Mouse (Mus musculus): ENCODE results near the gene Carmil1. TPM values are rescaled to one million over a fixed set of nuclear protein-coding genes. Genes with fewer than 3 reads are reported as not detected.
A peak's percentile ranks its signal among the peaks of the same experiment; 100 is the strongest.

The Carmil1 gene
- polyA plus RNA-seq (2016; fragmentation: Nextera tagmentation; extraction: Ambion mirVana) = 21.6 and 25.6 TPM in 2 replicates

- Histone ChIP-seq H3K27ac (replicated peaks) (peak within 1 kb of the TSS; percentile 91), H3K4me3 (peak within 1 kb of the TSS; percentile 69), H3K9me3 (no peaks in the 10 kb centered on the region), H3K4me1 (peaks cover 15% of the 10 kb centered on the region), H3K4me2 (replicated peaks) (peak within 1 kb of the TSS; percentile 96), H3K9ac (replicated peaks) (peak within 1 kb of the TSS; percentile 83), H3K36me3 (no peaks in the 10 kb centered on the region), H3K27me3 (peaks cover 24% of the 10 kb centered on the region)
- ATAC-seq (ENCODE audit: low FRiP score, low read depth) = peak; percentile 97
- WGBS = under 1% methylated on average over 86 of the region's 96 CpGs
Observed at GRCm38 (mm10) chr13:24280439-24281431, at the start of gene Carmil1. Carmil1 (minus strand) TSS chr13:24280795.

DNA sequence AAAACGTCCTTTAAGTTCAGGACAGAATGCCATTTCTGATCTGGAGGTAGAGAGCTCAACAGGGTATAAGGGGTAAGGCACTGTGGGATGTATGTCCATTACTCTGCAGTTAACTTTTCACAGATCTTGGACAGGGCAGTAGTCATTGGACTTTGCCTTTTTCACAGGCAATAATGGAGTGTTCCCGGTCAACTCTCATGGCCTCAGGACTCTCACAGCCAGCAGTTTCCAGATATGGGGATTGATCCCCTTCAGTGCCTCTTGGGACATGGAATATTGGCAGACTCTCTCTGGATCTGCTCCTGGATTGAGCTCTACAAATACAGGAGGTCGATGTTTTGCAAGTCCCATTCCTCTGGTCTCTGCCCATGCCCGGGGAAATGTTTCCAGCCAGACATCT lies 49.5 kb upstream of the Carmil1 start:
- Histone ChIP-seq H3K27ac (replicated peaks) (no peak overlapping the region), H3K36me3 (no peaks in the 10 kb centered on the region), H3K9me3 (no peaks in the 10 kb centered on the region), H3K27me3 (no peaks in the 10 kb centered on the region), H3K4me1 (no peaks in the 10 kb centered on the region), H3K4me3 (no peak overlapping the region), H3K9ac (replicated peaks) (no peak overlapping the region), H3K4me2 (replicated peaks) (no peak overlapping the region)
- ATAC-seq (ENCODE audit: low FRiP score, low read depth) = no peak
- 77% methylated on average over 4 of the region's 4 CpGs for WGBS

DNA sequence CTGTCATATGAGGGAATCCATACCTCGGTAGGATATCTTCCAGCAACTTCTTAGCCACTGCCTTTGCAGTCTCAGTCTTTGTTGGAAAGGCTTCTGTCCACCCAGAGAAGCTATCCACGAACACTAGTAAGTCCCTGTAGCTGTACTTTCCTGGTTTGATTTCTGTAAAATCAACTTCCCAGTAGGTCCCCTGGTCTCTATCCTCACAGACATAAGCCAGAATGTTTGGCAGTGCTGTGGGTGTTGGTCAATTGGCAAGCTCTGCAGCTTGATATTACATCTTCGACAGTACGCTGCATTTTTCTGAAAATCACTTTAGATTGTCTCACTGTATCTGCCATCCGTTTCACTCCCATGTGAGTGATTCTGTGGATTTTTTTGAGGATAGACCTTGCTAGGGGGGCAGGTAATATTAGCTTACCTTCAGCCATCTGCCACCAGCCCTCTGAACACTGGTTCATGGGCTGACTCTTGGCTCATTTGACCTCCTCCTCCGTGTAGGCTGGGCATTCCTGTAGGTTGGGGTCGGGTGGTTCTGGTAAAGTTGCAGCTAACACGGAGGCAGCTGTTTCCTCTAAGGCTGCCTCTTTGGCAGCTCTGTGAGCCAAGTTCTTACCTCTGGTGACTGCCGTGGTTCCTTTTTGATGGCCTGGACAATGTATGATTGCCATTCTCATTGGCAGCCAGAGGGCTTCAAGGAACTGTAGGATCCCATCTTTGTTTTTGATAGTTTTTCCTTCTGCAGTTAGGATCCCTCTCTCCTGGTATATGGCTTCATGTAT lies 47.6 kb upstream of the Carmil1 start:
- WGBS = 89% methylated on average over 9 of the region's 9 CpGs
- Histone ChIP-seq H3K9ac (replicated peaks) (no peak overlapping the region), H3K27me3 (no peaks in the 10 kb centered on the region), H3K4me3 (no peak overlapping the region), H3K36me3 (no peaks in the 10 kb centered on the region), H3K4me2 (replicated peaks) (no peak overlapping the region), H3K27ac (replicated peaks) (no peak overlapping the region), H3K4me1 (no peaks in the 10 kb centered on the region), H3K9me3 (no peaks in the 10 kb centered on the region)
- no peak for ATAC-seq (ENCODE audit: low FRiP score, low read depth)

- Histone ChIP-seq H3K36me3 (no peaks in the 10 kb centered on the region), H3K9me3 (no peaks in the 10 kb centered on the region), H3K9ac (replicated peaks) (no peak within 1 kb of the TSS), H3K27me3 (no peaks in the 10 kb centered on the region), H3K4me3 (no peak within 1 kb of the TSS), H3K27ac (replicated peaks) (no peak within 1 kb of the TSS), H3K4me2 (replicated peaks) (no peak within 1 kb of the TSS), H3K4me1 (no peaks in the 10 kb centered on the region)
- ATAC-seq (ENCODE audit: low FRiP score, low read depth) = no peak
- 86% methylated on average over 5 of the region's 5 CpGs for WGBS
Observed at GRCm38 (mm10) chr13:24327201-24327600, 46.6 kb upstream of the Carmil1 start, which contains the start of gene Cmah. Cmah (plus strand) TSS chr13:24327404.

- no peak overlapping the region for H3K27ac ChIP-seq (replicated peaks)
- 56% methylated on average over 6 of the region's 6 CpGs for WGBS
- no peak overlapping the region for H3K9ac ChIP-seq (replicated peaks)
- 0 out of 2 replicates have a peak, but pooled peaks cover 3% of the 10 kb centered on the region for H3K4me1 ChIP-seq
- no peaks in the 10 kb centered on the region for H3K36me3 ChIP-seq
- no peaks in the 10 kb centered on the region for H3K27me3 ChIP-seq
- H3K4me2 ChIP-seq (replicated peaks) = no peak overlapping the region
- ATAC-seq (ENCODE audit: low FRiP score, low read depth) = no peak
- no peak overlapping the region for H3K4me3 ChIP-seq
- no peaks in the 10 kb centered on the region for H3K9me3 ChIP-seq
Observed at GRCm38 (mm10) chr13:24321313-24321712, 40.7 kb upstream of the Carmil1 start.

- Histone ChIP-seq H3K4me3 (no peak overlapping the region), H3K9ac (replicated peaks) (no peak overlapping the region), H3K27me3 (no peaks in the 10 kb centered on the region), H3K36me3 (no peaks in the 10 kb centered on the region), H3K27ac (replicated peaks) (no peak overlapping the region), H3K4me2 (replicated peaks) (no peak overlapping the region), H3K9me3 (no peaks in the 10 kb centered on the region), H3K4me1 (0 out of 2 replicates have a peak, but pooled peaks cover 3% of the 10 kb centered on the region)
- WGBS = 30% methylated on average over 4 of the region's 4 CpGs
- ATAC-seq (ENCODE audit: low FRiP score, low read depth) = no peak
Observed at GRCm38 (mm10) chr13:24318618-24319017, 38.0 kb upstream of the Carmil1 start.

DNA sequence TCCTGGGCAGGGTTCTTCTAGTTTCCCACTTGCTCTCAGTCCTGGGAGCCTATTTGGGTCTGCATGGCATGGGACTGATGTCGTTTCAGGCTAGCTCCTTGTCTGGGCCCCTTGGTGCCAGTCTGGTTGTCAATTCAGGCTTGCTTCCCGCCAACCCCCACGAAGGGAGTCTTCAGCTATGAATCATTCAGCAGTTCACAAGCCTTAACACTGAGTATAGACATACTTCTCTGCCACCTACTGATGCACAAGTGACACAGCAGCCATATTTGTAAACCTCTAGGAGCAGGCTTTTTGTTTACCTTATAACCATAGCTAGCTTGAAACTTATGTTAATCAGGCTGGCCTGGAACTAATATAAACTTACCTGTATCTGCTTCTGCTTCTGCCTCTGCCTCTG lies 36.0 kb upstream of the Carmil1 start:
- Histone ChIP-seq H3K9me3 (no peaks in the 10 kb centered on the region), H3K4me1 (0 out of 2 replicates have a peak, but pooled peaks cover 3% of the 10 kb centered on the region), H3K36me3 (no peaks in the 10 kb centered on the region), H3K4me3 (no peak overlapping the region), H3K9ac (replicated peaks) (no peak overlapping the region), H3K4me2 (replicated peaks) (no peak overlapping the region), H3K27ac (replicated peaks) (no peak overlapping the region), H3K27me3 (no peaks in the 10 kb centered on the region)
- no peak for ATAC-seq (ENCODE audit: low FRiP score, low read depth)
- 79% methylated on average over 3 of the region's 3 CpGs for WGBS

DNA sequence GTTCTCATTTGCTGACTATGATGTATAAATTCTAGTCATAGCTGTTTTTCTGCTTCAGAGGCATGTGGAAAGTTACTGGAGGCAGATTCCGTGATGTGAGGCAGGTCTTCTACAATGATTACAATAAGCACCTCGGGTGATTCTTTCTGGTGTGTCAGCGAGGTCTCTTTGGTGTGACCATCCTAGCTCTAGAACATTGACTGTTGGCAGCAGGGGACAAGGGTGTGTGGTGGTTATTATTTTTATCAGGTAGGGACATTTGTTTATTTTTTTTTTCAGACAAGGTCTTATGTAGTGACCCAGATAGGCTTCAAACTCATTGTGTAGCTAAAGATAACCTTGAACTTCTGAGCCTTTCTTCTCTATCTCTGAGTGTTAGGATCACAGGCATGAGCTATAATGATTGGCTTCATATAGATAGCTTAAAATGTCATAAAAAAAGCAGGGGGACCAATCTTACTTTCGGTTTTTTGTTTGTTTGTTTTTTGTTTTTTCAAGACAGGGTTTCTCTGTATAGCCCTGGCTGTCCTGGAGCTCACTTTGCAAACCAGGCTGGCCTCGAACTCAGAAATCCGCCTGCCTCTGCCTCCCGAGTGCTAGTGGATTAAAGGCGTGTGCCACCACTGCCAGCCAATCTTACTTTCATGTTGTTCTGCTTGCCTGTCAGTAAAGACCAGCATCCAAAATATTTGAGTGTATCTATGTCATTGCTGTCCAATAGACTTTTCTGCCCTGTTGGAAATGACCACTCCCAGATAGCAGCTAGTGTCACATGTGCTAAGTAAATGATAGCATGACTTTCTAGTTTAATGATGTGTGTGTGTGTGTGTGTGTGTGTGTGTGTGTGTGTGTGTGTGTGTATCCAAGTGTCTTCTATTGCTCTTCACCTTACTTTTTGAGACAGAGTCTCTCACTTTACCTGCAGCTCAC lies 30.7 kb upstream of the Carmil1 start:
- Histone ChIP-seq H3K36me3 (no peaks in the 10 kb centered on the region), H3K27me3 (no peaks in the 10 kb centered on the region), H3K27ac (replicated peaks) (no peak overlapping the region), H3K4me2 (replicated peaks) (no peak overlapping the region), H3K9me3 (no peaks in the 10 kb centered on the region), H3K9ac (replicated peaks) (no peak overlapping the region), H3K4me1 (no peaks in the 10 kb centered on the region), H3K4me3 (no peak overlapping the region)
- 90% methylated on average over 8 of the region's 8 CpGs for WGBS
- no peak for ATAC-seq (ENCODE audit: low FRiP score, low read depth)

DNA sequence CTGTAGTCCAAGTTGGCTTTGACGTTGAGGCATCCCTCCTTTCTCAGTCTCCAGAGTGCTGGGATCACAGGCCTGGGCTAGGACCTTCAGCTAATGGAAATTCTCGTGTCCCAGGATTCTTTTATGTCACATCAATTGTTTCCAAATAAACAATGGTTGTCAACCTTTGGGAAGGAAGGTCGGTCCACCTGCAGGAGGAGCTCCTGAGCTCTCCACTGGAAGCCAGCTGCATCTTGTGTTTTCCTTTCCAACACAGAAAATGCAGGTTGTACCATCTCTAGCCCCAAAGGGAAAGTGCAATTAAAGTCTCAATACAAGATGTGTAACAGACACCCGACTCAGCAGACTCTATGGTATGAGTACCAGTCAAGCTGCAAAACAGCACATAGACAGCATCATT lies 25.7 kb upstream of the Carmil1 start:
- Histone ChIP-seq H3K4me2 (replicated peaks) (no peak overlapping the region), H3K27ac (replicated peaks) (no peak overlapping the region), H3K9me3 (no peaks in the 10 kb centered on the region), H3K9ac (replicated peaks) (no peak overlapping the region), H3K27me3 (no peaks in the 10 kb centered on the region), H3K4me3 (no peak overlapping the region), H3K36me3 (no peaks in the 10 kb centered on the region), H3K4me1 (no peaks in the 10 kb centered on the region)
- ATAC-seq (ENCODE audit: low FRiP score, low read depth) = no peak
- WGBS = 50% methylated on average over 4 of the region's 4 CpGs

- Histone ChIP-seq H3K4me1 (no peaks in the 10 kb centered on the region), H3K4me3 (no peak overlapping the region), H3K9me3 (no peaks in the 10 kb centered on the region), H3K36me3 (no peaks in the 10 kb centered on the region), H3K27ac (replicated peaks) (no peak overlapping the region), H3K27me3 (no peaks in the 10 kb centered on the region), H3K9ac (replicated peaks) (no peak overlapping the region), H3K4me2 (replicated peaks) (no peak overlapping the region)
- WGBS = 76% methylated on average over 4 of the region's 4 CpGs
- no peak for ATAC-seq (ENCODE audit: low FRiP score, low read depth)
Observed at GRCm38 (mm10) chr13:24305486-24305885, 24.9 kb upstream of the Carmil1 start.

GRCm38 (mm10) chr13:24297252-24297651 lies 16.7 kb upstream of the Carmil1 start:
- WGBS = 19% methylated on average over 4 of the region's 4 CpGs
- H3K27ac ChIP-seq (replicated peaks) = no peak overlapping the region
- ATAC-seq (ENCODE audit: low FRiP score, low read depth) = 0 out of 2 replicates have a peak, but pooled peaks have one; percentile 34
- H3K4me1 ChIP-seq = no peaks in the 10 kb centered on the region; the same call in 1 of the 2 replicates
- H3K4me3 ChIP-seq = no peak overlapping the region
- H3K36me3 ChIP-seq = no peaks in the 10 kb centered on the region
- H3K9ac ChIP-seq (replicated peaks) = no peak overlapping the region
- no peak overlapping the region for H3K4me2 ChIP-seq (replicated peaks)
- no peaks in the 10 kb centered on the region for H3K27me3 ChIP-seq
- H3K9me3 ChIP-seq = no peaks in the 10 kb centered on the region

All from midbrain, embryonic 12.5 days (tissue).